Mouse (Mus musculus): ENCODE results near the gene Slc38a9. TPM values are rescaled to one million over a fixed set of nuclear protein-coding genes. Genes with fewer than 3 reads are reported as not detected.

Slc38a9 gene
- polyA plus RNA-seq, 1 experiment from 2014 or later, result 11.2 TPM

DNA sequence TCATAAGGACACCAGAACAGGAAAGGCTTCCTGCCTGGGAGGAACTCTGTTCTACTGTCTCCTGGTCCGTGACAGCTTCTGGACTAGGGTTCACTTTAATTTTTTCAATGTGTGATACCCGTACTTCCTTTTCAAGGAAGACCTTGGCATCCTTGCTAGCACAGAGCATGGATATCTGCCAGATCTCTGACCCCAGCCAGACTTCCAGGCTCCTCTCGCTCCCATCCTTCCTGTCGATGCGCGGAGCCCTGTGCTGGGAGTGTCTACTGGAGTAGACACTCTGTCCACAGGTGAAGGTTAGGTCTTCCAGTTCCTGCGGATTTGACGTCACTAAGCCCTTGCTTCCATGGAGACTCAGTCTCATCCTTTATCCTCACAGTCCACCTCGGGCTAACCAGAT is 93.0 kb downstream of the Slc38a9 start:
- peaks cover 55% of the 10 kb centered on the region for H3K4me1 ChIP-seq
- 0 out of 2 replicates have a peak overlapping the region, but pooled peaks have one; percentile 52 for H3K27ac ChIP-seq
- DNase-seq (ENCODE audit: low spot score), result no peak
- no peaks in the 10 kb centered on the region for H3K36me3 ChIP-seq
- H3K4me3 ChIP-seq, result no peak overlapping the region
- WGBS, result 83% methylated on average over 9 of the region's 9 CpGs
- no peaks in the 10 kb centered on the region for H3K9me3 ChIP-seq
- no peaks in the 10 kb centered on the region for H3K27me3 ChIP-seq (ENCODE audit: insufficient read depth, poor library complexity, severe bottlenecking)

- peaks cover 68% of the 10 kb centered on the region for H3K4me1 ChIP-seq
- no peaks in the 10 kb centered on the region for H3K36me3 ChIP-seq
- DNase-seq (ENCODE audit: low spot score), result no peak
- H3K27me3 ChIP-seq (ENCODE audit: insufficient read depth, poor library complexity, severe bottlenecking), result no peaks in the 10 kb centered on the region
- no peak overlapping the region for H3K4me3 ChIP-seq
- WGBS, result 46% methylated on average over 4 of the region's 4 CpGs
- H3K9me3 ChIP-seq, result no peaks in the 10 kb centered on the region
- H3K27ac ChIP-seq, result peak overlapping the region; percentile 42; the same call in 1 of the 2 replicates
Measured at GRCm38 (mm10) chr13:112754871-112755270, 94.3 kb downstream of the Slc38a9 start.

DNA sequence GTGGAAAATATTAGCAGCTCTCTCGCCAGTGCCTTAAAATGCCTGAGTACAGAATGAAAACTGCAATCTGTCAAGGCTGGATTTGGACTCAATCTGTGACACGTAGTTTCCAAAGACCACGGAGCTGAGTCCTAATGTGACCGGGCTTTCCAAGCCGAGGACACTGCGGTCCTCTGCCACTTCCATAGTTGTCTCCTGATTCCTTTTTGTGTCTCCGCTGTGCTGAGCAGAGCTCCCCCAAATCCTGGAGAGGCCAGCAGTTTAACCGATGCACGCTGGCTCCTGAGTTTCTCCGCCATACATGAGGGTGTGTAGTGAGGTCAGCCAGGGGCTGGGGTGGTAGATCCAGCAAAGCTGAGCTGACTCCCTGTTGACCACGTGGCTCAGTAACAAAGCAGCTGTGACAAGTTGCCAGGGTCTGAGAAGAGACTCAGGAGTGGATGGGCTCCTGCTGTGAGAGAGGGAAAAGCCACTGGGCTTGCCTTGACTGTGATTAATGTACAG is 95.0 kb downstream of the Slc38a9 start:
- Histone ChIP-seq H3K27ac (peak overlapping the region; percentile 78), H3K4me1 (peaks cover 75% of the 10 kb centered on the region), H3K4me3 (no peak overlapping the region), H3K27me3 (ENCODE audit: insufficient read depth, poor library complexity, severe bottlenecking) (no peaks in the 10 kb centered on the region), H3K36me3 (no peaks in the 10 kb centered on the region), H3K9me3 (no peaks in the 10 kb centered on the region)
- WGBS, result 53% methylated on average over 11 of the region's 11 CpGs
- DNase-seq (ENCODE audit: low spot score), result no peak

DNA sequence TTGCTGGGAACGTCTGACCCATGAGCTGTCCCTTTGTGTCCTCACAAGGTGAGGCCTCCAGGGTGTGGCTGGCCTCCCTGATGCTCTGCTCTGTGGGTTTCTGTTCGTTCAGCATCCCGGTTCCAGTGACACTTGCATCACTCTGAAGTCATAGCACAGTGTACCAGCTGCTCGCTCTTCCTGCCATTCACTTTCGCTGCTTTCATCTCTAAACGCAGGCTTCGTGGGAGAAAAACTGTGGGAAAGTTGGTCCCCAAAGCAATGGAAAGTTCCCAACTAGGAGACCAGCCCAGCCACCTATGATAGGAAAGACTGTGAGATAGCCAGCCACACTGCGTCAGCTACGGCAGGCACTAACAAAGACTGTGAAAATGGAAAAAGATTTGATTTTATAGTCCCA is 96.8 kb downstream of the Slc38a9 start:
- no peaks in the 10 kb centered on the region for H3K27me3 ChIP-seq (ENCODE audit: insufficient read depth, poor library complexity, severe bottlenecking)
- no peaks in the 10 kb centered on the region for H3K36me3 ChIP-seq
- H3K4me3 ChIP-seq, result no peak overlapping the region
- peaks cover 65% of the 10 kb centered on the region for H3K4me1 ChIP-seq
- H3K9me3 ChIP-seq, result no peaks in the 10 kb centered on the region
- no peak for DNase-seq (ENCODE audit: low spot score)
- WGBS, result 64% methylated on average over 9 of the region's 9 CpGs
- H3K27ac ChIP-seq, result 0 out of 2 replicates have a peak overlapping the region, but pooled peaks have one; percentile 36

- Histone ChIP-seq H3K27ac (no peak overlapping the region), H3K27me3 (ENCODE audit: insufficient read depth, poor library complexity, severe bottlenecking) (no peaks in the 10 kb centered on the region), H3K4me1 (peaks cover 58% of the 10 kb centered on the region), H3K4me3 (no peak overlapping the region), H3K36me3 (no peaks in the 10 kb centered on the region), H3K9me3 (no peaks in the 10 kb centered on the region)
- DNase-seq (ENCODE audit: low spot score), result no peak
- WGBS, result 69% methylated on average over 6 of the region's 6 CpGs
Measured at GRCm38 (mm10) chr13:112758546-112759090, 98.1 kb downstream of the Slc38a9 start.

DNA sequence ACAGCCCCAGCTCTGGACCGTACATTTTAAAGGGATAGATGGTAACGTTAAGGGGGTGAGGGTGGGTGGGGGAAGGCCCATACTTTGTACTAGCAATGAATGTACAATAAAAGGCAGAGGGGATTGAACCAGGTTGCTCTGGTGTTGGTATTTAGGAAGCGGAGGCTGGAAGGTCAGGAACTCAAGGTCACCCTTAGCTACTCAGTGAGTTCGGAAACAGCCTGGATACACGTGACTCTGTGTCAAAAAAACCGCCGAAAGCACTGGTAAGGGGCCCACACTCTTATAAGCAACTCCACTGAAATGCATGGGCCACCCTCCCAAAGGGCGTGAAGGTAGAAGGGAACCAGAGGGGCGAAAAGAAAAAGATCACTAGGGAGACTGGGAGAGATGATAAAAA is 98.8 kb downstream of the Slc38a9 start:
- no peaks in the 10 kb centered on the region for H3K36me3 ChIP-seq
- WGBS, result 72% methylated on average over 9 of the region's 9 CpGs
- H3K27ac ChIP-seq, result 0 out of 2 replicates have a peak overlapping the region, but pooled peaks have one; percentile 69
- no peaks in the 10 kb centered on the region for H3K9me3 ChIP-seq
- no peaks in the 10 kb centered on the region for H3K27me3 ChIP-seq (ENCODE audit: insufficient read depth, poor library complexity, severe bottlenecking)
- no peak overlapping the region for H3K4me3 ChIP-seq
- DNase-seq (ENCODE audit: low spot score), result no peak
- H3K4me1 ChIP-seq, result peaks cover 62% of the 10 kb centered on the region

DNA sequence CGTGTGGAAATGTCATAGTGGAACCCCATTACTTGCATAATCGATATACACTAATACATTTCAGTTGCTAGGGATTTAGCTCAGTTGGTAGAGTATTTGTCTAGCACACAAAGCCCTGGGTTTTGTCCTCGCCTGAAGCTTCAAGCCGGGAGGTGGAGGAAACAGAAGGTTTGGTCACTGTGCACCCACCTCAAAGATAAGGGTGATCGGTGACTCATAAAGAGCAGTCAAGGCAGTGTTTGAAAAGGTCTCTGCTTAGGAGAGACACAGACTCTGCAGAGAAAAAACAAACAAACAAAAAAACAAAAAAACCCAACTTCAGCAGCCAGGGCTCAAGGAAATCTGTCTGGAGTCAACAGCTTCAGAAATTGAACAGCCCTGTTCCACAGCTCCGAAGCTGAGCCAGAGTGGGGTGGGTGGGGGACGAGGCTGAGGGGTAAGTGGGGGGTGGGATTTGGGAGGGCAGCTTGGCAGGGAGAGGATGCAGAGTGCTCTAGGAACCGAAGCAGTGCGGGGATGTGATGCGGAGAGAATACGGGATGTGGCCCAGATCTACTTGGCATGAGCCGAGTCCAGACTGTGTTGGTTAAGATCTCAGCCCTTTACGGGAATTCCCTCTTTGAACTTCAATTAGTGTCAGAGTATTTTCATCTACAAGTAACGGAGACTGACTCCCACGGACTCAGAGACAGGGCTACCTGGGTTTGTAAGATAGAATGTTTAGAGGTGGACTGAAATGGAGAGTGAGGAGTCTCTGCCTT is 99.4 kb downstream of the Slc38a9 start:
- Histone ChIP-seq H3K4me1 (peaks cover 63% of the 10 kb centered on the region), H3K27ac (peak overlapping the region; percentile 69; the same call in 1 of the 2 replicates), H3K27me3 (ENCODE audit: insufficient read depth, poor library complexity, severe bottlenecking) (no peaks in the 10 kb centered on the region), H3K36me3 (no peaks in the 10 kb centered on the region), H3K4me3 (no peak overlapping the region), H3K9me3 (no peaks in the 10 kb centered on the region)
- 58% methylated on average over 15 of the region's 15 CpGs for WGBS
- no peak for DNase-seq (ENCODE audit: low spot score)

- H3K27ac ChIP-seq, result peak overlapping the region; percentile 69; the same call in 1 of the 2 replicates
- H3K36me3 ChIP-seq, result no peaks in the 10 kb centered on the region
- WGBS, result 32% methylated on average over 1 of the region's 1 CpGs
- H3K27me3 ChIP-seq (ENCODE audit: insufficient read depth, poor library complexity, severe bottlenecking), result no peaks in the 10 kb centered on the region
- no peak overlapping the region for H3K4me3 ChIP-seq
- no peaks in the 10 kb centered on the region for H3K9me3 ChIP-seq
- peaks cover 58% of the 10 kb centered on the region for H3K4me1 ChIP-seq
- no peak for DNase-seq (ENCODE audit: low spot score)
Measured at GRCm38 (mm10) chr13:112760538-112760881, 100.0 kb downstream of the Slc38a9 start.

DNA sequence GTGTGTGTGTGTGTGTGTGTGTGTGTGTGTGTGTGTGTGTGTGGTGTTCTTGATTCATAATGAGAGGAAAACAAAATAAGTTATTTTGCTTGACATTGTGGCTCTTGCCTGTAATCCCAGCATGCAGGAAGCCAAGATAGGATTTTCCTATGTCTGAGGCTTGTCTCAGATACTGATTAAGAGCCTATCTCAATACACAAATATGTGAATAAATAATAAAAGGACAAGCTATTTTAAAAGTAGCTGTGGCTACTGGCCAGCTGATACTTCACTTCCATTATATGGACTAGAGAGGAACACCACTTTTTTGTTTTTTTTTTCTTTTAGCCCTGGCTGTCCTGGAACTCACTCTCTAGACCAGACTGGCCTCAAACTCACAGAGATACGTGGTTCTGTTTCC is 101.2 kb downstream of the Slc38a9 start:
- no peaks in the 10 kb centered on the region for H3K36me3 ChIP-seq
- DNase-seq (ENCODE audit: low spot score), result no peak
- no peak overlapping the region for H3K4me3 ChIP-seq
- peaks cover 50% of the 10 kb centered on the region for H3K4me1 ChIP-seq
- no peak overlapping the region for H3K27ac ChIP-seq
- 52% methylated on average over 1 of the region's 1 CpGs for WGBS
- H3K9me3 ChIP-seq, result no peaks in the 10 kb centered on the region
- no peaks in the 10 kb centered on the region for H3K27me3 ChIP-seq (ENCODE audit: insufficient read depth, poor library complexity, severe bottlenecking)

DNA sequence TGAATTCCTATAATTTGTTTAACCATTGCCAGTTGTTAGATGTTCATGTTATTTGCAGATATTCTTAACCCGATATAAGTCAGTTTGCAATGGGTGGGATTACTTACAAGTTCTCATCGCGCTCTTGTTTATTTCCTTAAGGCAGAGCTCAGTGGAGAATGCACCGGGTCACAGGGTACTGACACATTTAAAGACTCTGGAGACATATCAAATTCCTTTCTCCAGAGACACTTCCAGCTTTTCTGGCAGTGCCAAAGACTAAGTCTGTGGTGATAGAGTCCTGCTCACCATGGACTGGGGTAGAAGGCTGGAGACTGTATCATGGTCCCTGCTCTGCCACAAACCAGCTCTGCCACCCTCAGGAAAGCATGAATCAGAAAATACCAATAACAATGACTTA is 102.0 kb downstream of the Slc38a9 start:
- no peak overlapping the region; the same call in 1 of the 2 replicates for H3K27ac ChIP-seq
- H3K36me3 ChIP-seq, result peaks cover 3% of the 10 kb centered on the region; the same call in 1 of the 2 replicates
- 70% methylated on average over 4 of the region's 4 CpGs for WGBS
- DNase-seq (ENCODE audit: low spot score), result no peak
- no peaks in the 10 kb centered on the region for H3K27me3 ChIP-seq (ENCODE audit: insufficient read depth, poor library complexity, severe bottlenecking)
- H3K4me3 ChIP-seq, result no peak overlapping the region
- peaks cover 50% of the 10 kb centered on the region for H3K4me1 ChIP-seq
- peaks cover 6% of the 10 kb centered on the region; the same call in 1 of the 2 replicates for H3K9me3 ChIP-seq

DNA sequence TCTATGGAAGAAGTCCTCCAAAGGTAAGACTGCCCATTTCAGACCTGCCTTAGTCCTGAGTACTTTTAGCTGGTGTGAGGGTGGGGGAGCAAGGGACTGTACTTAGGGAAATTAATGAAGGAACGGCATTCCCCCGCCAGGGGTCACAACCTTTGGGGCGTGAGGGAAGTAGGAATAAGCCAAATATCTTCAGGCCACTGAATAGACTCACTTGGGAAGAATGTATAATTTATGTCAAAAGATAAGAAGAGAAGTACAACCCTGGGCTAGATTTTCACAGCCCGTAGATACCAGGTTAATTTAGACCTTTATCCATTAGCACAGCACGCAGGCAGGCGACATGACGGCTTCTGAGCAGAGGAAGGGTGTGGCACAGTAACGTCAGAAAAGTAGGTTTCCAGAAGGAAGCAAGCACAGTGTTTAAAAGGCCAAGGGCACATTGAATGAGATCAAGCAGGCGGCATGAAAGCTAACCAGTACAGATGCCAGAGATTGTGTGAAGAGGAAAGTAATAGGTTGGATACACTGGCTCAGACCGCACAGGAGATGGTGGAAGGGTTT is 103.1 kb downstream of the Slc38a9 start:
- 66% methylated on average over 10 of the region's 10 CpGs for WGBS
- peaks cover 9% of the 10 kb centered on the region; the same call in 1 of the 2 replicates for H3K9me3 ChIP-seq
- peaks cover 40% of the 10 kb centered on the region for H3K4me1 ChIP-seq

GRCm38 (mm10) chr13:112764556-112764955 is 104.0 kb downstream of the Slc38a9 start:
- no peak overlapping the region for H3K27ac ChIP-seq
- DNase-seq (ENCODE audit: low spot score), result no peak
- peaks cover 4% of the 10 kb centered on the region; the same call in 1 of the 2 replicates for H3K36me3 ChIP-seq
- peaks cover 31% of the 10 kb centered on the region for H3K4me1 ChIP-seq
- 62% methylated on average over 5 of the region's 5 CpGs for WGBS
- H3K4me3 ChIP-seq, result no peak overlapping the region
- H3K9me3 ChIP-seq, result peaks cover 9% of the 10 kb centered on the region; the same call in 1 of the 2 replicates
- H3K27me3 ChIP-seq (ENCODE audit: insufficient read depth, poor library complexity, severe bottlenecking), result no peaks in the 10 kb centered on the region

More for the DNA sequence above, 103.1 kb downstream of the Slc38a9 start:
- Histone ChIP-seq H3K27ac (no peak overlapping the region), H3K4me3 (no peak overlapping the region), H3K36me3 (peaks cover 4% of the 10 kb centered on the region; the same call in 1 of the 2 replicates), H3K27me3 (ENCODE audit: insufficient read depth, poor library complexity, severe bottlenecking) (no peaks in the 10 kb centered on the region)
- no peak for DNase-seq (ENCODE audit: low spot score)

- Histone ChIP-seq H3K4me1 (peaks cover 23% of the 10 kb centered on the region), H3K9me3 (peaks cover 9% of the 10 kb centered on the region; the same call in 1 of the 2 replicates), H3K4me3 (no peak overlapping the region), H3K27me3 (ENCODE audit: insufficient read depth, poor library complexity, severe bottlenecking) (no peaks in the 10 kb centered on the region), H3K27ac (no peak overlapping the region), H3K36me3 (peaks cover 4% of the 10 kb centered on the region; the same call in 1 of the 2 replicates)
- no peak for DNase-seq (ENCODE audit: low spot score)
- WGBS, result 94% methylated on average over 3 of the region's 3 CpGs
Measured at GRCm38 (mm10) chr13:112765654-112766053, 105.1 kb downstream of the Slc38a9 start.

Data from heart, embryonic 10.5 days (tissue).